Mouse (Mus musculus) liver, embryonic 16.5 days (tissue): ENCODE data around the gene Ess2. TPM values are rescaled to one million over a fixed set of nuclear protein-coding genes. Genes with fewer than 3 reads are reported as not detected.

Experiments used
- ATAC-seq: fragments of 200-750 bp; cut with Nextera tagmentation; 2 replicates; pipeline ENCODE4 v1.8.0; 2017; ENCODE audit warnings: low read depth, mild to moderate bottlenecking, moderate number of reproducible peaks, moderate library complexity
- H3K27ac ChIP-seq: fragments of 300-500 bp; sonication (generic); 2 replicates; pipeline ENCODE4 v1.5.1; 2014; ENCODE audit warnings: mild to moderate bottlenecking, low read length
- H3K27me3 ChIP-seq: fragments of 300-500 bp; sonication (generic); 2 replicates; pipeline ENCODE4 v1.6.1; 2014; ENCODE audit warnings: low read depth, low read length, mixed read lengths; ENCODE audit not compliant: control insufficient read depth, insufficient read depth
- H3K36me3 ChIP-seq: fragments of 300-500 bp; sonication (generic); 2 replicates; pipeline ENCODE4 v1.6.1; 2014; ENCODE audit warnings: mild to moderate bottlenecking; ENCODE audit not compliant: control insufficient read depth, insufficient read depth
- H3K4me1 ChIP-seq: fragments of 300-500 bp; sonication (generic); 2 replicates; pipeline ENCODE4 v1.6.1; 2014; ENCODE audit warnings: low read depth, low read length, mixed read lengths; ENCODE audit not compliant: control insufficient read depth
- H3K4me2 ChIP-seq: fragments of 300-500 bp; sonication (generic); 2 replicates; pipeline ENCODE4 v1.6.1; 2014; ENCODE audit warnings: low read depth, low read length, mixed read lengths
- H3K4me3 ChIP-seq: fragments of 300-500 bp; sonication (generic); 2 replicates; pipeline ENCODE4 v1.5.1; 2014; ENCODE audit warnings: low read depth, mild to moderate bottlenecking, low read length
- H3K9ac ChIP-seq: fragments of 300-500 bp; sonication (generic); 2 replicates; pipeline ENCODE4 v1.6.1; 2014; ENCODE audit warnings: low read depth, low read length
- H3K9me3 ChIP-seq: fragments of 300-500 bp; sonication (generic); replicated peaks from 2 replicates; pipeline ENCODE4 v1.6.1; 2016; ENCODE audit warnings: low read length; ENCODE audit not compliant: control insufficient read depth
- WGBS: fragments of 180-500 bp; shearing (Covaris S2); extraction: QIAGEN DNeasy Blood & Tissue Kit; methylation state at CpG from one replicate; pipeline ENCODE4 v1.1.7; 2014; ENCODE audit not compliant: insufficient replicate concordance; 5-methylcytosine and 5-hydroxymethylcytosine counted together
- polyA plus RNA-seq: library from polyadenylated mRNA; unstranded; fragments of >200 nt; fragmentation: Nextera tagmentation; extraction: Ambion mirVana; gene quantifications from 2 replicates; pipeline ENCODE4 v1.2.1, GENCODE M21; 2015

Gene Ess2
- polyA plus RNA-seq, 1 experiment from 2014 or later: 9.1 TPM

- Histone ChIP-seq H3K36me3 (no peaks in the 10 kb centered on the region), H3K4me2 (no peak overlapping the region), H3K27ac (no peak overlapping the region), H3K4me1 (peaks cover 33% of the 10 kb centered on the region), H3K9me3 (no peaks in the 10 kb centered on the region), H3K4me3 (no peak overlapping the region), H3K27me3 (no peaks in the 10 kb centered on the region), H3K9ac (no peak overlapping the region)
- 25% methylated on average over 7 of the region's 7 CpGs for WGBS
- no peak for ATAC-seq
These were observed 27.0 kb upstream of the Ess2 start for GRCm38 (mm10) chr16:17938187-17938586.

- no peak overlapping the region for H3K4me2 ChIP-seq
- peaks cover 33% of the 10 kb centered on the region for H3K4me1 ChIP-seq
- H3K4me3 ChIP-seq: no peak overlapping the region
- no peak overlapping the region for H3K9ac ChIP-seq
- ATAC-seq: no peak
- H3K36me3 ChIP-seq: no peaks in the 10 kb centered on the region
- no peaks in the 10 kb centered on the region for H3K9me3 ChIP-seq
- WGBS: 71% methylated on average over 10 of the region's 10 CpGs
- H3K27me3 ChIP-seq: no peaks in the 10 kb centered on the region
- no peak overlapping the region for H3K27ac ChIP-seq
These were observed 25.6 kb upstream of the Ess2 start for GRCm38 (mm10) chr16:17936776-17937175.

GRCm38 (mm10) chr16:17934445-17934910, 23.3 kb upstream of the Ess2 start:
- no peaks in the 10 kb centered on the region for H3K27me3 ChIP-seq
- no peaks in the 10 kb centered on the region for H3K9me3 ChIP-seq
- no peak for ATAC-seq
- no peak overlapping the region for H3K4me3 ChIP-seq
- H3K36me3 ChIP-seq: no peaks in the 10 kb centered on the region
- no peak overlapping the region for H3K4me2 ChIP-seq
- H3K27ac ChIP-seq: peak overlapping the region; percentile 7; the same call in 1 of the 2 replicates
- no peak overlapping the region for H3K9ac ChIP-seq
- WGBS: 25% methylated on average over 3 of the region's 3 CpGs
- peaks cover 31% of the 10 kb centered on the region for H3K4me1 ChIP-seq

GRCm38 (mm10) chr16:17933594-17934444, 22.7 kb upstream of the Ess2 start:
- Histone ChIP-seq H3K9ac (no peak overlapping the region), H3K4me2 (no peak overlapping the region), H3K9me3 (no peaks in the 10 kb centered on the region), H3K36me3 (no peaks in the 10 kb centered on the region), H3K4me3 (no peak overlapping the region), H3K27ac (peak overlapping the region; percentile 76), H3K27me3 (no peaks in the 10 kb centered on the region), H3K4me1 (peaks cover 28% of the 10 kb centered on the region)
- WGBS: 28% methylated on average over 9 of the region's 9 CpGs
- ATAC-seq: peak; percentile 66

GRCm38 (mm10) chr16:17931906-17932460, 20.8 kb upstream of the Ess2 start:
- 71% methylated on average over 5 of the region's 5 CpGs for WGBS
- ATAC-seq: no peak
- peaks cover 29% of the 10 kb centered on the region for H3K4me1 ChIP-seq

GRCm38 (mm10) chr16:17929631-17930030, 18.5 kb upstream of the Ess2 start:
- WGBS: 85% methylated on average over 2 of the region's 2 CpGs
- H3K27me3 ChIP-seq: no peaks in the 10 kb centered on the region

More at GRCm38 (mm10) chr16:17931906-17932460, 20.8 kb upstream of the Ess2 start:
- no peak overlapping the region for H3K4me2 ChIP-seq
- no peak overlapping the region for H3K9ac ChIP-seq
- H3K27me3 ChIP-seq: no peaks in the 10 kb centered on the region
- H3K36me3 ChIP-seq: no peaks in the 10 kb centered on the region
- H3K9me3 ChIP-seq: no peaks in the 10 kb centered on the region
- H3K4me3 ChIP-seq: no peak overlapping the region
- H3K27ac ChIP-seq: no peak overlapping the region

GRCm38 (mm10) chr16:17929211-17929610, 18.1 kb upstream of the Ess2 start:
- ATAC-seq: no peak
- Histone ChIP-seq H3K4me2 (peak overlapping the region; percentile 99), H3K9ac (no peak overlapping the region; the same call in 1 of the 2 replicates), H3K4me1 (peaks cover 26% of the 10 kb centered on the region), H3K27me3 (no peaks in the 10 kb centered on the region), H3K9me3 (no peaks in the 10 kb centered on the region), H3K27ac (peak overlapping the region; percentile 90), H3K4me3 (no peak overlapping the region), H3K36me3 (no peaks in the 10 kb centered on the region)
- WGBS: 11% methylated on average over 2 of the region's 2 CpGs

More at GRCm38 (mm10) chr16:17929631-17930030, 18.5 kb upstream of the Ess2 start:
- H3K27ac ChIP-seq: no peak overlapping the region
- no peak overlapping the region for H3K9ac ChIP-seq
- H3K4me2 ChIP-seq: no peak overlapping the region
- no peaks in the 10 kb centered on the region for H3K36me3 ChIP-seq
- H3K9me3 ChIP-seq: no peaks in the 10 kb centered on the region
- no peak for ATAC-seq
- H3K4me1 ChIP-seq: peaks cover 29% of the 10 kb centered on the region
- no peak overlapping the region for H3K4me3 ChIP-seq

GRCm38 (mm10) chr16:17928627-17929104, 17.5 kb upstream of the Ess2 start:
- no peaks in the 10 kb centered on the region for H3K9me3 ChIP-seq
- WGBS: 0% methylated on average over 9 of the region's 9 CpGs
- H3K36me3 ChIP-seq: no peaks in the 10 kb centered on the region
- H3K27ac ChIP-seq: peak overlapping the region; percentile 90
- peak overlapping the region; percentile 85 for H3K9ac ChIP-seq
- H3K4me1 ChIP-seq: peaks cover 21% of the 10 kb centered on the region
- peak; percentile 53 for ATAC-seq
- H3K27me3 ChIP-seq: no peaks in the 10 kb centered on the region
- H3K4me2 ChIP-seq: peak overlapping the region; percentile 99
- H3K4me3 ChIP-seq: peak overlapping the region; percentile 86
